Mouse (Mus musculus): ENCODE results near the gene Sct. TPM values are rescaled to one million over a fixed set of nuclear protein-coding genes. Genes with fewer than 3 reads are reported as not detected.

Sct gene
- total and polyA plus RNA-seq, 2 experiments from 2014 or later: 3.9 TPM; not detected in 1

- no peaks in the 10 kb centered on the region for H3K4me1 ChIP-seq (ENCODE audit: insufficient read depth)
- DNase-seq (no peak), ATAC-seq (no peak)
- WGBS: 95% methylated on average over 9 of the region's 9 CpGs
- no peak overlapping the region for H3K9ac ChIP-seq
- peaks cover 78% of the 10 kb centered on the region for H3K36me3 ChIP-seq (ENCODE audit: insufficient read depth)
- H3K4me3 ChIP-seq (ENCODE audit: low read depth, low read length): no peak overlapping the region
- H3K27ac ChIP-seq (ENCODE audit: low read depth, low read length): no peak overlapping the region
- H3K27me3 ChIP-seq (ENCODE audit: insufficient read depth, low read length): no peaks in the 10 kb centered on the region
- H3K4me2 ChIP-seq (ENCODE audit: low read depth): no peak overlapping the region
- TF ChIP-seq CTCF (IDR thresholded peaks at IDR 0.05; ENCODE audit: low read depth): no peak
- H3K9me3 ChIP-seq (ENCODE audit: low read length): no peaks in the 10 kb centered on the region
These were observed 22.5 kb upstream of the Sct start for GRCm38 (mm10) chr7:141301386-141301785.

GRCm38 (mm10) chr7:141299175-141299574 is 20.2 kb upstream of the Sct start:
- no peak overlapping the region for H3K27ac ChIP-seq (ENCODE audit: low read depth, low read length)
- no peaks in the 10 kb centered on the region for H3K9me3 ChIP-seq (ENCODE audit: low read length)
- 94% methylated on average over 8 of the region's 8 CpGs for WGBS
- no peaks in the 10 kb centered on the region for H3K4me1 ChIP-seq (ENCODE audit: insufficient read depth)
- ATAC-seq (no peak), DNase-seq (no peak)
- H3K27me3 ChIP-seq (ENCODE audit: insufficient read depth, low read length): peaks cover 16% of the 10 kb centered on the region
- H3K36me3 ChIP-seq (ENCODE audit: insufficient read depth): peaks cover 56% of the 10 kb centered on the region
- H3K4me2 ChIP-seq (ENCODE audit: low read depth): no peak overlapping the region
- no peak for TF ChIP-seq CTCF (IDR thresholded peaks at IDR 0.05; ENCODE audit: low read depth)
- H3K9ac ChIP-seq: no peak overlapping the region
- H3K4me3 ChIP-seq (ENCODE audit: low read depth, low read length): no peak overlapping the region

- Histone ChIP-seq H3K9ac (no peak overlapping the region), H3K4me2 (ENCODE audit: low read depth) (no peak overlapping the region), H3K36me3 (ENCODE audit: insufficient read depth) (peaks cover 45% of the 10 kb centered on the region), H3K9me3 (ENCODE audit: low read length) (no peaks in the 10 kb centered on the region), H3K4me3 (ENCODE audit: low read depth, low read length) (no peak overlapping the region), H3K27me3 (ENCODE audit: insufficient read depth, low read length) (peaks cover 23% of the 10 kb centered on the region), H3K27ac (ENCODE audit: low read depth, low read length) (no peak overlapping the region), H3K4me1 (ENCODE audit: insufficient read depth) (peaks cover 3% of the 10 kb centered on the region; the same call in 1 of the 2 replicates)
- no peak for TF ChIP-seq CTCF (IDR thresholded peaks at IDR 0.05; ENCODE audit: low read depth)
- 77% methylated on average over 3 of the region's 3 CpGs for whole genome bisulfite sequencing
- ATAC-seq (no peak), DNase-seq (no peak)
These were observed 19.2 kb upstream of the Sct start for GRCm38 (mm10) chr7:141297926-141298650.

GRCm38 (mm10) chr7:141294479-141294878 is 15.5 kb upstream of the Sct start:
- H3K4me1 ChIP-seq (ENCODE audit: insufficient read depth): peaks cover 6% of the 10 kb centered on the region; the same call in 1 of the 2 replicates
- H3K27ac ChIP-seq (ENCODE audit: low read depth, low read length): no peak overlapping the region
- peak overlapping the region; percentile 62 for H3K4me2 ChIP-seq (ENCODE audit: low read depth)
- WGBS: 9% methylated on average over 22 of the region's 22 CpGs
- H3K27me3 ChIP-seq (ENCODE audit: insufficient read depth, low read length): peaks cover 32% of the 10 kb centered on the region
- no peaks in the 10 kb centered on the region for H3K9me3 ChIP-seq (ENCODE audit: low read length)
- H3K9ac ChIP-seq: 0 out of 2 replicates have a peak overlapping the region, but pooled peaks have one; percentile 25
- peak overlapping the region; percentile 30 for H3K4me3 ChIP-seq (ENCODE audit: low read depth, low read length)
- ATAC-seq: no peak
- DNase-seq: no peak
- TF ChIP-seq CTCF (IDR thresholded peaks at IDR 0.05; ENCODE audit: low read depth): no peak
- H3K36me3 ChIP-seq (ENCODE audit: insufficient read depth): peaks cover 17% of the 10 kb centered on the region

- 0 out of 2 replicates have a peak, but pooled peaks have one; percentile 13 for TF ChIP-seq CTCF (IDR thresholded peaks at IDR 0.05; ENCODE audit: low read depth)
- under 1% methylated on average over 52 of the region's 53 CpGs for WGBS
- Histone ChIP-seq H3K27me3 (ENCODE audit: insufficient read depth, low read length) (peaks cover 32% of the 10 kb centered on the region), H3K4me2 (ENCODE audit: low read depth) (peak overlapping the region; percentile 62), H3K27ac (ENCODE audit: low read depth, low read length) (no peak overlapping the region), H3K36me3 (ENCODE audit: insufficient read depth) (peaks cover 15% of the 10 kb centered on the region), H3K4me3 (ENCODE audit: low read depth, low read length) (peak overlapping the region; percentile 30), H3K4me1 (ENCODE audit: insufficient read depth) (peaks cover 6% of the 10 kb centered on the region; the same call in 1 of the 2 replicates), H3K9me3 (ENCODE audit: low read length) (no peaks in the 10 kb centered on the region), H3K9ac (peak overlapping the region; percentile 25; the same call in 1 of the 2 replicates)
- DNase-seq (no peak), ATAC-seq (peak; percentile 12; the same call in 1 of the 2 replicates)
These were observed 15.0 kb upstream of the Sct start for GRCm38 (mm10) chr7:141293852-141294471.

GRCm38 (mm10) chr7:141292583-141293388 is 13.9 kb upstream of the Sct start:
- peak overlapping the region; percentile 96 for H3K4me2 ChIP-seq (ENCODE audit: low read depth)
- H3K27me3 ChIP-seq (ENCODE audit: insufficient read depth, low read length): peaks cover 32% of the 10 kb centered on the region
- DNase-seq: no peak
- TF ChIP-seq CTCF (IDR thresholded peaks at IDR 0.05; ENCODE audit: low read depth): no peak
- H3K9me3 ChIP-seq (ENCODE audit: low read length): no peaks in the 10 kb centered on the region
- ATAC-seq: peak; percentile 26; the same call in 1 of the 2 replicates
- peaks cover 9% of the 10 kb centered on the region for H3K36me3 ChIP-seq (ENCODE audit: insufficient read depth)
- no peak overlapping the region for H3K27ac ChIP-seq (ENCODE audit: low read depth, low read length)
- H3K4me3 ChIP-seq (ENCODE audit: low read depth, low read length): peak overlapping the region; percentile 50
- H3K4me1 ChIP-seq (ENCODE audit: insufficient read depth): peaks cover 6% of the 10 kb centered on the region; the same call in 1 of the 2 replicates
- H3K9ac ChIP-seq: peak overlapping the region; percentile 64; the same call in 1 of the 2 replicates
- 41% methylated on average over 15 of the region's 15 CpGs for WGBS
